Mouse (Mus musculus): ENCODE measurements around the gene Sec14l1. TPM values are rescaled to one million over a fixed set of nuclear protein-coding genes. Genes with fewer than 3 reads are reported as not detected.

Gene Sec14l1
- polyA plus RNA-seq, 1 experiment from 2014 or later = 73.9 TPM

DNA sequence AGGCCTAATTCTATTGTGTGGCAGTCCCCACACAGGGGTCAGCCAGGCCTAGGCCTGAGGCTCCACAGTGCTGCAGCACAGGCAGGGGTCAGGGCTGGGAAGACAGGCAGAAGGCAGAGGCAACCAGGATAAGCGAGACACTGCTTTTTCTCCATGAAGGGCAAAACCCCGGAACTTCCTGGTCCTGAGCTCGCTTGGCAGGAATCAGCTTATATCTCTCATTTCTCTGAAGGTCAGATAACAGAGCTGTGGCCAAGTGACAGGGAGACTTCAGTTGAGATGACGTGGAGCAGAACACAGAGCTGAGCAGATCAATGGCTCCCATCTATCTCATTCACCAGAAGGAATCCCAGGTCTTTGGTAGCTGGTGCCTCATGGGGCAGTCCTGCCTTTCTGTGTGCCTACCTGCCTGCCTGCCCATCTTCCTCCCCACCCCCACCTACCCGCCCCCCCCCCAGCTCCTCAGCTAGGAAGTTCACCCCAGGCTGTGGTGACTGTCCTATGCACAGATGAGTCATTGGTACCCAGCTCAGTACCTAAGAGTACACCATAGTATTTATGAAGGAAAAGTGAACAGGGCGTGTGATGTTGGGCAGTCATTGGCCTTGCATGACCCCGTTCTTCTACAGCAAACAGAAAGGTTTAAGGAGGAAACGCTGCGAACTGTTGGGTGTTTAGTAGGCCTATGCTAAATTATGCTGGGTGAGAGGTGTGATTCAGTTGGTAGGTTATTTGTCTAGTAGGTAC, 25.1 kb upstream of the Sec14l1 start:
- Histone ChIP-seq H3K36me3 (no peaks in the 10 kb centered on the region), H3K27me3 (no peaks in the 10 kb centered on the region), H3K9ac (no peak overlapping the region), H3K4me1 (peaks cover 41% of the 10 kb centered on the region), H3K27ac (no peak overlapping the region), H3K4me2 (no peak overlapping the region), H3K4me3 (no peak overlapping the region), H3K9me3 (no peaks in the 10 kb centered on the region)
- 73% methylated on average over 9 of the region's 9 CpGs for WGBS
- ATAC-seq (ENCODE audit: borderline replicate concordance, extremely low read depth, low FRiP score, low TSS enrichment) = no peak

DNA sequence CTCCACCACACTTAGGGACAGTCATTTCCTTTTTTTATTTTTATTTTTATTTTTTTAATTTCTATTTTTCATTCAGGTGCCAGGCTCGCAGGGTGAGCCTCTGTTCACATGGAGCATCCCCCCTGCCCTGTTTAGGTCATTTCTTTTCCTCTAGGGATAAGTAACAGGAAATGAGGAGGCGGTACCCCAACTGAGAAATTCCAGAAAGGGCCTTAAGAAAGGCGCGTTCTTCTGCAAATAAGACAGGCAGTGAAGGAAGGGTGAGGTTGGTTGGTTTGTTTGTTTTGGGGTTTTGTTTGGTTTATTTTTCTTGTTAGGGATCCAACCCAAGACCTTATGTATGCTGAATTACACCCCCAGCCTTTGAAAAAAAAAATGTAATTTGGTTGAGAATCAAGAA, 23.6 kb upstream of the Sec14l1 start:
- WGBS = 16% methylated on average over 4 of the region's 4 CpGs
- Histone ChIP-seq H3K9ac (no peak overlapping the region; the same call in 1 of the 2 replicates), H3K27ac (peak overlapping the region; percentile 71), H3K4me3 (no peak overlapping the region), H3K9me3 (no peaks in the 10 kb centered on the region), H3K27me3 (no peaks in the 10 kb centered on the region), H3K4me1 (peaks cover 41% of the 10 kb centered on the region), H3K4me2 (peak overlapping the region; percentile 48), H3K36me3 (no peaks in the 10 kb centered on the region)
- ATAC-seq (ENCODE audit: borderline replicate concordance, extremely low read depth, low FRiP score, low TSS enrichment) = no peak

DNA sequence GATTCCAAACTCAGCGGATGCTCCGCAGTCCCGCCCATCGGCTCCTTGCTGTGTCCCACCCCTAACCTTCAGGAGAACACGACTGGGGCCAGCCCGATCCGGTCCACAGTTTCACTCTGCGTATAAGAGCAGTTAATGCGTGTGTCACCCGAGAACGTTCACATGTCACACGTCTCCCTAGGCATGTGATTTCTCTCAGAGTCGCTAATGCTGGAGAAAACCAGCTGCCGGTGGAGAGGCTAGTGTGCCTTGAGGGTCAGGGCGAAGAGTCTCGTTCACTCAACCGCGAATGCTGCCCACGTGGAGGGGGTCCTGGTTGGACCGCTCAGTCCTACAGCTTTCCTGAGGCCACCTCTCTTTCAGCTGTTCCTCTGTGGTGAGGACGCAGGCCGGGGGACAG, 23.1 kb upstream of the Sec14l1 start:
- peak overlapping the region; percentile 71 for H3K27ac ChIP-seq
- 4% methylated on average over 22 of the region's 22 CpGs for WGBS
- H3K4me1 ChIP-seq = peaks cover 41% of the 10 kb centered on the region
- H3K9me3 ChIP-seq = no peaks in the 10 kb centered on the region
- peak overlapping the region; percentile 14; the same call in 1 of the 2 replicates for H3K9ac ChIP-seq
- H3K36me3 ChIP-seq = no peaks in the 10 kb centered on the region
- H3K27me3 ChIP-seq = no peaks in the 10 kb centered on the region
- H3K4me3 ChIP-seq = peak overlapping the region; percentile 11; the same call in 1 of the 2 replicates
- H3K4me2 ChIP-seq = peak overlapping the region; percentile 48
- ATAC-seq (ENCODE audit: borderline replicate concordance, extremely low read depth, low FRiP score, low TSS enrichment) = peak; percentile 72; the same call in 1 of the 2 replicates

DNA sequence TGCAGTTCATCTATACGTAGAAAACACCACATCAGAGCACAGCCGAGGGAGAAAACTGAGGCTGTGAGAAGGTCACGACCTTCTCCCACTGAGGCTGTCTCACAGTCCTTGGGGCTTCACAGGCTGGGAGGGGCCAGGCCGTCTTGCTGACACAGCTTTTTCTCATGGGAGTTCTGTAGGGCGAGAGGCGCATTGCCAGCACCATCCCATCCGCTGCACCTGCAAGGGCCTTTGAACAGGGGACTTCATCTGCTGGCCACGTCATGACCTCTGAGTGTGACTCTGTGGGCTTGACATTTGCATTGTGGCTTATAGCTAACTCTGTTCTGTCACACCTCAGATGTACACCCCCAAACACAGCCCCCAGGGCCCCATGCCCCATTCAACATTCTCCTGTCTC, 22.3 kb upstream of the Sec14l1 start:
- Histone ChIP-seq H3K27me3 (no peaks in the 10 kb centered on the region), H3K4me2 (no peak overlapping the region), H3K4me3 (no peak overlapping the region), H3K4me1 (peaks cover 44% of the 10 kb centered on the region), H3K9me3 (no peaks in the 10 kb centered on the region), H3K36me3 (no peaks in the 10 kb centered on the region), H3K27ac (no peak overlapping the region), H3K9ac (no peak overlapping the region)
- no peak for ATAC-seq (ENCODE audit: borderline replicate concordance, extremely low read depth, low FRiP score, low TSS enrichment)
- 53% methylated on average over 8 of the region's 8 CpGs for WGBS

DNA sequence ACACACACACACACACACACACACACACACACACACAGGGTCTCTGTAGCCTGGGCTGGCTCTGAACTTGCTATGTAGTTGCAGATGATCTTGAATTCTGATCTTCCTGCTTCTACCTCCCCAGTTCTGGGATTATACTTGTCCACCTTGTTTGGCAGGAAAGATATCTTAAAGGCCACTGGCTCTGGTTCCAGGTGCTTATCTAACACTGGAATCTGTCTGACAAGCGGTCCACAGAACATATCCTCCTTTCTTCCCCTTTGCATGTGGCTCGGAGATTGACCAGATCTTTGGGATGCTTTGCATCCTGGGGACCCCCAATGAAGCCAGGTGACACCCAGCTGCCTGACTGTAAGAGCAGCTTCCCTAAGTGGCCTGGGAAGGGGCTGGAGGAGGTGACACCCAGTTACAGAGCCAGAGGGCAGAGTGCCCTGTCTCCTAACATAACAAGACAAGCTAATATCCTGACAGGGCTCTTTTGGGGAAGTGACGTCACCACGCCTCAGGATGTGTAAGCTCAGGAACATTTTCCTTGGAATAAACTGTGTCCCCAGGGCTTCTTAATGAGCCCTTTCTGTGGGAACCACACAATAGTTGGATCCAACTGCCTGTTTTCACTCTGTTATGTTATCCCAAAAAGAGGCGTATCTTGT, 20.9 kb upstream of the Sec14l1 start:
- H3K27ac ChIP-seq = peak overlapping the region; percentile 46
- 68% methylated on average over 5 of the region's 5 CpGs for WGBS
- no peak for ATAC-seq (ENCODE audit: borderline replicate concordance, extremely low read depth, low FRiP score, low TSS enrichment)
- H3K36me3 ChIP-seq = no peaks in the 10 kb centered on the region
- H3K4me3 ChIP-seq = no peak overlapping the region
- H3K4me2 ChIP-seq = no peak overlapping the region
- no peaks in the 10 kb centered on the region for H3K9me3 ChIP-seq
- H3K4me1 ChIP-seq = peaks cover 48% of the 10 kb centered on the region
- H3K27me3 ChIP-seq = no peaks in the 10 kb centered on the region
- H3K9ac ChIP-seq = no peak overlapping the region

DNA sequence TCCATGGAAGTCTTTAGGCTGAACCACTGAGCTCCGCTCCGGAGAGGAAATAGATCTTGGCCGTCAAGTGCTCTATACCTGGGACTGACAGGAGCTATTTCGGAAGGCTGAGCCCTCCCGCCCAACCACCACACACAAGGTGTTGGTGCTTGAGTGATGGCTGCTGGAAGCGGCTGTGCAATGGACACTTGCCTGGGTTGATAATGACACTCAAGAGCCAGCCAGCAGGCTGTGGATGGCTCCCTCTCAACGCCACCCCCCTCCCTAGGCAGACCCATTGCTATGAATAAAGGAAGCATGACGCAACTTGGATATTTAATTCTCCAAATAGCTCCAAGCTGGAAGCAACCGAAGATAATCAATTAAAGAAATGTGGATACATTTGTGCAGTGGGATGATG, 20.3 kb upstream of the Sec14l1 start:
- H3K4me3 ChIP-seq = no peak overlapping the region
- H3K4me1 ChIP-seq = peaks cover 48% of the 10 kb centered on the region
- WGBS = 63% methylated on average over 9 of the region's 9 CpGs
- ATAC-seq (ENCODE audit: borderline replicate concordance, extremely low read depth, low FRiP score, low TSS enrichment) = no peak
- H3K27ac ChIP-seq = peak overlapping the region; percentile 46
- H3K36me3 ChIP-seq = no peaks in the 10 kb centered on the region
- no peaks in the 10 kb centered on the region for H3K27me3 ChIP-seq
- H3K9ac ChIP-seq = no peak overlapping the region
- no peak overlapping the region for H3K4me2 ChIP-seq
- H3K9me3 ChIP-seq = no peaks in the 10 kb centered on the region

DNA sequence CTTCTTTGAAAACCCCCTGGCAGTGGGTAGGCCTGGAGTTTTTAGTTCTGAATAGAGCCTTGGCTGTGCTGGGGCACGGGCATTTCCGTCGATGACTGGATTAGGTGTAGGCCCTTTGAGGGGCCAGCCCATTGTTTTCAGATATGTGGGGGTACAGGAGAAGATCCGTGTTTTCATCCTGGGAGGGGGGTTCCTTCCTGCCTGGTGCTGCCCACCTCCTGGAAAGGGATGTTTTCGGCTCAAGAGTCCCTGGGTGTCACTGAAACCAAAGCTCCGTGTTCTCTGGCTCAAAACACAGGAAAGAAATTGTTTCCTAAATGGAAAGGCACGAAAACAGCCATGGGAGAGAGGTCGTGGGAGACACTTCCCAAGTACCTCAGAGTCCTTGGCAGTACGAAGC, 17.9 kb upstream of the Sec14l1 start:
- 65% methylated on average over 9 of the region's 9 CpGs for WGBS
- Histone ChIP-seq H3K4me3 (no peak overlapping the region), H3K9me3 (no peaks in the 10 kb centered on the region), H3K27ac (peak overlapping the region; percentile 58), H3K4me1 (peaks cover 35% of the 10 kb centered on the region), H3K9ac (no peak overlapping the region), H3K4me2 (no peak overlapping the region), H3K27me3 (no peaks in the 10 kb centered on the region), H3K36me3 (no peaks in the 10 kb centered on the region)
- no peak for ATAC-seq (ENCODE audit: borderline replicate concordance, extremely low read depth, low FRiP score, low TSS enrichment)

DNA sequence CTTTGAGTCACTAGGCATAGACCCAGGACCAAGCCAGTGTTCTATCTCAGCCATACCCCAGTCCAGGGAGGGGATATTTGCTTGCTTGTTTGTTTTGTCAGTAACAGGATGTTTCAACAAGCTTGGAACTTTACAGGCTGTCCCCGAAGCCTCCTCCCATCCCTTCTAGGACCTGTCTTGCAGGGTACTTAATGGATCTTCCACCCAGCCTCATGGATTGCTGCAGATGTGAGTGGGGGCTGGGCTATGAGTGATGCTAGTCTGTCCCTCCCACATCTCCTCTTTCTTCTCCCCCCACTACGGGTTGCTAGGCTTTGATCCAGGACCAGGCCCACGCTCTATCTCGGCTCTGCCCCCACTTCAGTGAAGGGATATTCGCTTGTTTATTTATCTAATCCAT, 16.8 kb upstream of the Sec14l1 start:
- peaks cover 33% of the 10 kb centered on the region for H3K4me1 ChIP-seq
- no peaks in the 10 kb centered on the region for H3K9me3 ChIP-seq
- peak; percentile 21; the same call in 1 of the 2 replicates for ATAC-seq (ENCODE audit: borderline replicate concordance, extremely low read depth, low FRiP score, low TSS enrichment)
- H3K4me2 ChIP-seq = no peak overlapping the region
- no peaks in the 10 kb centered on the region for H3K27me3 ChIP-seq
- no peak overlapping the region for H3K4me3 ChIP-seq
- H3K27ac ChIP-seq = peak overlapping the region; percentile 58; the same call in 1 of the 2 replicates
- H3K36me3 ChIP-seq = no peaks in the 10 kb centered on the region
- no peak overlapping the region for H3K9ac ChIP-seq
- 14% methylated on average over 5 of the region's 5 CpGs for WGBS

DNA sequence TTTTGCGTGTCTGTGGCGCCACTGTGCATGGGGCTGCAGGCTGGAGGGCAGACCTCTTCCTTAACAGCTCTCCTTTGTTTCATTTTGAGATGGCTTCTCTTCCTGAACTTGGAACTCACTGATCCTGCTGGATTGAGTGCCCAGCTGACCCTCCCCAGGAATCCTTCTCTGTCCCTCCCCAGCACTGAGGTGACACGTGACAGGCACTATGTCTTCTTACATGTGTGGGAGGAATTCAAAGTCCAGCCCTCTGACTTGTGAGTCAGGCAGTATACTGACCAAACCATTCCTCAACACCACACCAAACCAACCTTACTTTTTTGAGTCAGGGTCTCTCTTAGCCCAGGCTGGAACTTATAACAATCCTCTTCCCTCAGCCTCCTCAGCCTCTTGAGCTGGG, 16.2 kb upstream of the Sec14l1 start:
- H3K36me3 ChIP-seq = no peaks in the 10 kb centered on the region
- H3K27me3 ChIP-seq = no peaks in the 10 kb centered on the region
- 50% methylated on average over 3 of the region's 3 CpGs for WGBS
- ATAC-seq (ENCODE audit: borderline replicate concordance, extremely low read depth, low FRiP score, low TSS enrichment) = no peak
- no peaks in the 10 kb centered on the region for H3K9me3 ChIP-seq
- H3K4me1 ChIP-seq = peaks cover 35% of the 10 kb centered on the region
- no peak overlapping the region for H3K4me3 ChIP-seq
- no peak overlapping the region for H3K27ac ChIP-seq
- no peak overlapping the region for H3K9ac ChIP-seq
- no peak overlapping the region for H3K4me2 ChIP-seq

DNA sequence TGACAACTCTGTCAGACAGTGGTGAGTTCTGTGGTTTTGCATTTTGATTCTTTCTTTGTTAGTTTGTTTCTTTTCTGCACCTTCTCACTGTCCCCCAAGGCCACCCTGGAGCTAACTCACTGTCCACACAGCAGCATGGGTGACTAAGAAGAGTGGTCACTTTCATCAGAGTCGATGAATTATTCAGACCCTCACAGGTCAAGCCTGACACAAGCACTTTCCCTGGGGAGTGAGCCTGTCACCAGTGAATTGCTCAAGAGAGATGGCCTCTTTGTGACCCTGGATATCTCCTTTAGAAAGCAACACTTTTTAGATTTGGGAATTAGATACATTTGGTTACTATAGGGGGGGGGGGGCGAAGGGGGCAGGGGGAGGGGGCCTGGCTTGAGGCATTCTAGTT, 15.6 kb upstream of the Sec14l1 start:
- H3K4me1 ChIP-seq = peaks cover 38% of the 10 kb centered on the region
- H3K27me3 ChIP-seq = no peaks in the 10 kb centered on the region
- no peaks in the 10 kb centered on the region for H3K36me3 ChIP-seq
- WGBS = 46% methylated on average over 2 of the region's 2 CpGs
- no peak overlapping the region for H3K27ac ChIP-seq
- H3K4me3 ChIP-seq = no peak overlapping the region
- no peak overlapping the region for H3K9ac ChIP-seq
- H3K9me3 ChIP-seq = no peaks in the 10 kb centered on the region
- ATAC-seq (ENCODE audit: borderline replicate concordance, extremely low read depth, low FRiP score, low TSS enrichment) = no peak
- no peak overlapping the region for H3K4me2 ChIP-seq

DNA sequence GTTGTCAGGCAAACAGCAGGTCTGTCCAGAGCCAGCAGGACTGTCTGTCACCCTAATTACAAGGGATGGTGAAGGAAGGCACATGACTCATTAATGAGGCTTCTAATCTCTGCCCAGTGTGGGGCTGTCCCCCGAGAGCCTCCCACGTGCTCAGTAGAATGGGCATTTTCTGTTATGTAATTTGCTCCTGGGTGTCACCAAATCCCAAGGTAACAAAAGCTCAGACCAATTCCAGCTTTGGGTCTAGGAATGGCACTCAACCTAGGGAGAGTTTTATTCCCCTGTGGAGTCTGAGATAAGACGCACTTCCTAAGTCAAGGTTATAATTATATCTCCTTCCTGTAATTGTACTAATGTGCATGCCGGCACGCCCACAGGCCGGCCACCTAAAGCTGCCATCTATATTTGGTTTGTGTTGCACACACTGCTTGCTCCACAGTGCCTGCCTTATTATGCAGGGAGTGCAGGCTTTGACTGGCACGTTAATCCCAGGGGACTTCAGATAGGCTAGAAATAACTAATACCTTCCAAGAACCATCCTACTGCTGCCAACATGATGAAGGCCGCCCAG, 13.5 kb upstream of the Sec14l1 start:
- peak overlapping the region; percentile 88 for H3K27ac ChIP-seq
- H3K4me1 ChIP-seq = peaks cover 38% of the 10 kb centered on the region
- H3K4me2 ChIP-seq = no peak overlapping the region
- H3K9me3 ChIP-seq = no peaks in the 10 kb centered on the region
- no peak overlapping the region for H3K4me3 ChIP-seq
- no peak overlapping the region for H3K9ac ChIP-seq
- 64% methylated on average over 8 of the region's 8 CpGs for WGBS
- no peak for ATAC-seq (ENCODE audit: borderline replicate concordance, extremely low read depth, low FRiP score, low TSS enrichment)
- no peaks in the 10 kb centered on the region for H3K36me3 ChIP-seq
- H3K27me3 ChIP-seq = no peaks in the 10 kb centered on the region

All from lung, embryonic 15.5 days (tissue).